Mouse (Mus musculus) bone marrow macrophage, adult 2 months (primary cell): ENCODE data around the gene Gjd3. TPM values are rescaled to one million over a fixed set of nuclear protein-coding genes. Genes with fewer than 3 reads are reported as not detected.
"Not testable (repeated sequence)": the region's sequence is repeated elsewhere in the genome, so short reads cannot be mapped to it uniquely, and the experiment has no call there.

ENCODE experiments used
- H3K27ac ChIP-seq: 2 replicates; pipeline ENCODE4 v1.5.1; 2012; ENCODE audit warnings: low read depth, low read length; ENCODE audit not compliant: insufficient read depth
- H3K4me1 ChIP-seq: 2 replicates; pipeline ENCODE4 v1.6.1; 2012; ENCODE audit warnings: low read length; ENCODE audit not compliant: control insufficient read depth, insufficient read depth
- H3K4me3 ChIP-seq: 2 replicates; pipeline ENCODE4 v1.5.1; 2012; ENCODE audit warnings: mild to moderate bottlenecking, low read length, moderate library complexity; ENCODE audit not compliant: insufficient read depth
- CTCF ChIP-seq: IDR thresholded peaks from 2 replicates; pipeline ENCODE4 v1.5.1; 2012; ENCODE audit warnings: low read depth, mild to moderate bottlenecking, low read length, moderate library complexity
- POLR2A ChIP-seq: IDR thresholded peaks from 2 replicates; pipeline ENCODE4 v1.6.1; 2012; ENCODE audit warnings: mild to moderate bottlenecking, low read depth, low read length, borderline replicate concordance
- polyA plus RNA-seq: library from polyadenylated mRNA; stranded (reverse); fragments of >200 nt; gene quantifications from 2 replicates; pipeline ENCODE4 v1.2.4, GENCODE M21; 2012; ENCODE audit not compliant: missing spikeins, insufficient read depth, insufficient read length

The Gjd3 gene
- polyA plus RNA-seq, 1 experiment = not detected

DNA sequence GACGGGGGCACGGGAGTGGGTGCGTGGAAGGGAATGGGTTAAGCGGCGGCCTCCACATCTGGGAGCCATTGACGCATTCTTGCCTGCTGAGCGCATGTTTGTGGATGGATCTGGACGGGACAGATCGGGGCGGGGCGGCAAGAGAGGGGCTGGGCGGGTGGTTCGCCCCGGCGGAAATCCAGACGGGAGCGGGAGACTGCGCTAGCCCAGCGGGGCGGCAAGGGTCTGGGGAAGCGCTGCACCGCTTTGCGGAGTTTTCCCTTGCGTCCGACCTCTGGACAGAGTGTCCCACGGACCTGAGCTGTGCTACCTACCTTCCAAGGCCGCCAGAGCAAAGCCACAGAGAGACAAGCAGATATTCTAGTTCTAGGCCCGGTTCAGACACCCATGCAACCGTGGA lies 46.6 kb downstream of the Gjd3 start:
- H3K4me1 ChIP-seq = peaks cover 53% of the 10 kb centered on the region
- H3K27ac ChIP-seq = no peak overlapping the region
- no peak overlapping the region for H3K4me3 ChIP-seq
- TF ChIP-seq POLR2A (no peak), CTCF (no peak)

DNA sequence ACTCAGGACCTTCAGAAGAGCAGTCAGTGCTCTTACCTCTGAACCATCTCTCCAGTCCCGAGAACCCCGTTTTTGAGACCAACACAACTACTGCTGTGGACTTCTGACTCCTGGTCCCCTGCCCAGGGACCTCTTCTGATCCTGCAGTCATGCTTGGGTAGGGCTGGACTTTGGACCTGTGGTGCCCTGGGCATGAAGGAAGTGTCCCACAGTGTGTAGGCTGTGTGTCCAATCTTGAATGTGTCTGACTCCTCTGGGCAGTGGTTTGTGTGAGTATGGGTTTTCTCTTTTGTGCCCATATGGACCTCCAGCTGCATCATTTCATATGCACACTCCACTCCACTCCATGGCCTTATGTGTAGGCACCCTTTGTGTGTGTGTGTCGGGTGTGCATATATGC lies 47.7 kb downstream of the Gjd3 start:
- Histone ChIP-seq H3K27ac (no peak overlapping the region), H3K4me3 (no peak overlapping the region), H3K4me1 (peaks cover 48% of the 10 kb centered on the region)
- TF ChIP-seq POLR2A (no peak), CTCF (no peak)

DNA sequence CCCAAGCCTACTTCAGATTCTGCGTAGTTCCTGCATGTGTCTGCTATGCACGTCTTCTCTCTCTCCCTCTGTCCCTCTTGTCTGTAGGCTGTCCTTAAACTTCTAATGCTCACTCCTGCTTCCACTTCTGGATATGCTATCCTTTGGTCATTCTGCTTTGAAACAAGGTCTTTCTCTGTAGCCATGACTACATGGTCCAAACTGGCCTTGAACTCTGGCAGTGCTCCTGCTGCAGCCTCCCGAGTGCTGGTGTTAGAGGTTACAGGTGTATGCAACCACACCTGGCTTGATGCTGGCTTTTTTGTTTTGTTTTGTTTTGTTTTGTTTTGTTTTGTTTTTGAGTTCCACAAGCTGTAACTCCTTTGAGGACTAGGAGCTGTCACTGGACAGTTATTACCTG lies 48.4 kb downstream of the Gjd3 start:
- TF ChIP-seq POLR2A (no peak), CTCF (no peak)
- H3K27ac ChIP-seq = no peak overlapping the region
- peaks cover 47% of the 10 kb centered on the region for H3K4me1 ChIP-seq
- H3K4me3 ChIP-seq = no peak overlapping the region

DNA sequence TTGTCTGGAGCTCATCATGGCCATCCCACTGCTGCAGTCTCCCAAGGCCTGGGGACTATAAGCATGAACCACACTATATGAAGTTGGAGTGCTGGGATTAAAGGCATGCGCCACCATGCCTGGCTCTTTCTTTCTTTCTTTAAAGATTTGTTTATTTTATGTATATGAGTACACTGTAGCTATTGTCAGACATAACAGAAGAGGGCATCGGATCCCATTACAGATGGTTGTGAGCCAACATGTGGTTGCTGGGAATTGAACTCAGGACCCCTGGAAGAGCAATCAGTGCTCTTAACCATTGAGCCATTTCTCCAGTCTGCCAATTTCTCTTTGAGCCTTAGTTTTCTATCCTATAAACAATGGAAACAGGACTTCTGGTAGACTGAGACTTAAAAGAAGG lies 49.0 kb downstream of the Gjd3 start:
- peaks cover 44% of the 10 kb centered on the region for H3K4me1 ChIP-seq
- H3K4me3 ChIP-seq, H3K27ac ChIP-seq: not testable (repeated sequence)

DNA sequence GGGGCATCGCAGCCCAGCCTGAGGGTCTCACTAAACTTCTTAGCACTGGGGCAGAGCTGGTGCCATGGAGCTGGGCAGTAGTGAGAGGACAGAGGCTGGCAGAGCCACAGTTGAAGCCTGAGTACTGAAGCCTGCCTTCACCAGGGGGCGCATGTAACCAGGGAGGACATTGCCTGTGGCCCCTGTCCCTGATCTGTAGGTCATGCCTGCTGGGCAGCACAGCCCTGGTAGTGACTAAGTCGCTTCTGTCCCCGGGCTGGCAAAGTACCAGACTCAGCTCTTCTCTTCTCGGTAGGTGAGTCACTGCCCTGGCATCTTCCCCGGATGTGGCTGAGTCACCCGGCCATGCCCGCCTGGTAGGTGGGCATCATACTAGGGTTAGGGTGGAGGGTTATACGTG lies 49.7 kb downstream of the Gjd3 start:
- Histone ChIP-seq H3K4me1 (peaks cover 41% of the 10 kb centered on the region), H3K4me3 (no peak overlapping the region), H3K27ac (no peak overlapping the region)
- no peak for TF ChIP-seq POLR2A
- peak; percentile 35 for TF ChIP-seq CTCF

DNA sequence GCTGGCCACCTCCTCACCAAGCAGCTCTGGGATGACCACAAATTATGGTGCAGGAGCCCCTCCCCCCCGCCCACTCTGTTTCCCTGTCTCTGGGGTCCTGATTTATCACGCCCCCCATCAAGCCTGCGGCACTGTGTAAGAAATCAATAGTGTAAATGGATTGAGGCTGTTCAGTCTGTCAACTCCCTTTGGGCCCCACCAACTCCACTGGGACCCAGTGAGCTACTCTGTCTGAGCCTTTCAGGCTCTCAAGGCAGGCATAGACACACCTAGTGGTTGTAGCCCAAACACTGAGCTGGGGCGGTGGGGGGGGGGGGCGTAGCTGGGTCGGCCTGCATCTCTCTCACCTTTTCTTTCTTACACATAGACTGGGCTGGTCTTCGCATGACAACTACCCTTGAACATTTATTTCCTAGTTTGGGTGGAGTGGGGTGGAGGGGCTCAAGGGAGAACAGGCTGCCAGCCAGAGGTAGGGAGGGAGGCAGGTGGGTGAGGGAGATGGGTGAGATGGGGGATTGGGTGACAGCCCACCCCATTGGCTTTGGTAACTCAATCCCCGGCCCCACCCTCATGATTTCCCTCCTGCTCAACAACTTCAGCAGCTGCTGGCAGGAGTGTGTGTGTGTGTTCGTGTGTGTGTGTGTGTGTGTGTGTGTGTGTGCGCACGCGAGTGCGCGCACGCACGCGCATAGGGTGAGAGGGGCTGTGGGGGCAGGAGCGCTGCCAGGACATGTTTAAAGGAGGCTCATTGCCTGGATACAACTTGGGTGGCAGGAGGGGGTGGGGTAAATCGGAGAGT lies 50.3 kb downstream of the Gjd3 start:
- no peak for TF ChIP-seq CTCF
- TF ChIP-seq POLR2A = no peak
- H3K27ac ChIP-seq = no peak overlapping the region
- no peak overlapping the region for H3K4me3 ChIP-seq
- H3K4me1 ChIP-seq = peaks cover 41% of the 10 kb centered on the region

Other genes starting within 250 kb of the Gjd3 start
- gene Thra, start 242.4 kb downstream of the Gjd3 start, polyA plus RNA-seq = 20.7 and 23.5 TPM in 2 replicates
- 7.4 and 8.2 TPM in 2 replicates for gene Nr1d1, start 207.7 kb downstream of the Gjd3 start, polyA plus RNA-seq
- 78.4 and 79.3 TPM in 2 replicates for gene Msl1, start 187.5 kb downstream of the Gjd3 start, polyA plus RNA-seq
- gene Casc3, start 178.1 kb downstream of the Gjd3 start, polyA plus RNA-seq = 37.9 and 40.1 TPM in 2 replicates
- 0.62 and 0.65 TPM in 2 replicates for gene Rapgefl1, start 146.2 kb downstream of the Gjd3 start, polyA plus RNA-seq
- gene Wipf2, start 119.4 kb downstream of the Gjd3 start, polyA plus RNA-seq = 16.9 and 20.5 TPM in 2 replicates
- 4.8 and 6.9 TPM in 2 replicates for gene Cdc6, start 75.2 kb downstream of the Gjd3 start, polyA plus RNA-seq
- 24.0 and 25.9 TPM in 2 replicates for gene Rara, start 55.2 kb downstream of the Gjd3 start, polyA plus RNA-seq
- 135 and 154 TPM in 2 replicates for gene Top2a, start 41.2 kb upstream of the Gjd3 start, polyA plus RNA-seq
- 372 and 390 TPM in 2 replicates for gene Igfbp4, start 58.2 kb upstream of the Gjd3 start, polyA plus RNA-seq
- 1.6 and 2.0 TPM in 2 replicates for gene Tns4, start 106.3 kb upstream of the Gjd3 start, polyA plus RNA-seq
- gene Ccr7, start 172.1 kb upstream of the Gjd3 start, polyA plus RNA-seq = 0.68 TPM in 1 of 2 replicates, not detected in the other
- 98.6 and 111 TPM in 2 replicates for gene Smarce1, start 248.0 kb upstream of the Gjd3 start, polyA plus RNA-seq